Mouse (Mus musculus): ENCODE results near the gene Rabl6.

DNA sequence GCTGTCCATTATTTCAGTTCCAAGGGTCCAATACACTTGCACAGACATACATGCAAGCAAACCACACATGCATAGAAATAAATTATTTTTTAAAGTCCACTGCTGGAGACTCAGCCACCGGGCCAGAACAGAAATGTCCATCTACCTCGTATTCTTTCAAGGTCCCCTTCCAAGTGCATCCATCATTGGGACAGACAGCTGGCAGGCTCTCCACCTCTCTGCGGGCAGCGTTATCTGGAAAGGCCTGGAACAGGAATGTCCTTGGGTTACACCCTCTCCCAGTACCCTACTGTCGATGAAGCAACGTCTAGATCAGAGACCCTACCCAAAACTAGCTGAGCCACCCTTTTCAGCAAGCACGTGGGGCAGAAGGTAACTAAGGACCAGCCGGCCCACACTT, 71.8 kb downstream of the Rabl6 start:
- no peak for TF ChIP-seq CTCF (IDR thresholded peaks at IDR 0.05; ENCODE audit: extremely low read depth, insufficient read depth, low read length)
- TF ChIP-seq POLR2A (IDR thresholded peaks at IDR 0.05; ENCODE audit: extremely low read depth, insufficient read depth, low read length) = no peak

All from cortical plate, adult 2 months (tissue).